Comparison of ENCODE assay signal across 8 mouse cellular contexts in genomic region chr16:77788041-77788780, GRCm38 (mm10).
DNase-seq lines count a peak whose midpoint lies in the region; ATAC-seq lines count a peak whose summit lies in the region.

No protein-coding gene starts in this region.

- H3K9me3 ChIP-seq in hindbrain, embryonic 13.5 days: no peaks in the 10 kb centered on the region

- H3K27me3 ChIP-seq in hindbrain, embryonic 13.5 days: no peaks in the 10 kb centered on the region

- no peak overlapping the region for H3K4me3 ChIP-seq in hindbrain, embryonic 13.5 days

- peak overlapping the region; percentile 97 for H3K27ac ChIP-seq in hindbrain, embryonic 13.5 days

- DNase-seq in ovary, adult 18-20 months (ENCODE audit: low spot score): peak; percentile 5
- no peak for DNase-seq in ovary, postnatal 10 days (ENCODE audit: low spot score)
- DNase-seq in left cerebral cortex, postnatal 4 days: peak; percentile 79
- DNase-seq in right cerebral cortex, adult 2 months (ENCODE audit: low spot score in 2 of 2): peak; percentile 50 to 68
- no peak for DNase-seq in adrenal gland, adult 8-10 months
- no peak for DNase-seq in heart, postnatal 4 days
- DNase-seq in adrenal gland, postnatal 25 days: no peak

- peak; percentile 96 for ATAC-seq in hindbrain, embryonic 13.5 days (ENCODE audit: low FRiP score)

- no peaks in the 10 kb centered on the region for H3K36me3 ChIP-seq in hindbrain, embryonic 13.5 days

- H3K4me1 ChIP-seq in hindbrain, embryonic 13.5 days (replicated peaks): peaks cover 25% of the 10 kb centered on the region

- H3K4me2 ChIP-seq in hindbrain, embryonic 13.5 days: peak overlapping the region; percentile 41

- intact Hi-C loops in left cerebral cortex, postnatal 4 days (cut with DNase I): loop anchor here (5.0 to 10.0 kb wide), 2 partner anchors 106 to 367 kb away; no protein-coding TSS in a partner anchor

- WGBS in hindbrain, embryonic 13.5 days: 28% methylated on average over 20 of the region's 20 CpGs

- peak overlapping the region; percentile 65 for H3K9ac ChIP-seq in hindbrain, embryonic 13.5 days

Comparison
In these comparisons a context has a peak if more than half of its experiments do, and no peak if none do; other contexts are left out.
1. DNase-seq: peak in ovary, adult 18-20 months (single experiment), left cerebral cortex, postnatal 4 days (single experiment) and right cerebral cortex, adult 2 months (2 of 2); none in ovary, postnatal 10 days (single experiment), adrenal gland, adult 8-10 months (single experiment), heart, postnatal 4 days (single experiment) and adrenal gland, postnatal 25 days (single experiment).